Mouse (Mus musculus) C2C12 (cell line): ENCODE results near the gene B3galt4. TPM values are rescaled to one million over a fixed set of nuclear protein-coding genes. Genes with fewer than 3 reads are reported as not detected.
A peak's percentile ranks its signal among the peaks of the same experiment; 100 is the strongest.

Source experiments
- H3K27me3 ChIP-seq: one replicate; pipeline ENCODE4 v1.6.1; 2011; ENCODE audit not compliant: control insufficient read depth, insufficient read depth, insufficient read length
- H3K36me3 ChIP-seq: one replicate; pipeline ENCODE4 v1.6.1; 2011; ENCODE audit not compliant: control insufficient read depth, insufficient read depth
- H3K4me3 ChIP-seq: one replicate; pipeline ENCODE4 v1.5.1; 2011; ENCODE audit warnings: mild to moderate bottlenecking, control low read depth; ENCODE audit not compliant: poor library complexity, insufficient read depth, severe bottlenecking
- H3K79me2 ChIP-seq: one replicate; pipeline ENCODE4 v1.6.1; 2011; ENCODE audit not compliant: control insufficient read depth, insufficient read depth
- H3K79me3 ChIP-seq: one replicate; pipeline ENCODE4 v1.6.1; 2011; ENCODE audit warnings: low read depth, control low read depth
- H3ac ChIP-seq: one replicate; pipeline ENCODE3; 2011; ENCODE audit warnings: low read depth; ENCODE audit not compliant: control insufficient read depth, insufficient read length
- CEBPB ChIP-seq: IDR thresholded peaks from one replicate; pipeline ENCODE4 v1.6.1; 2011; ENCODE audit warnings: low read depth, mild to moderate bottlenecking, control low read depth, moderate library complexity
- CTCF ChIP-seq: IDR thresholded peaks from one replicate; pipeline ENCODE4 v1.5.1; 2011; ENCODE audit not compliant: control insufficient read depth, insufficient read depth, insufficient read length
- FOSL1 ChIP-seq: IDR thresholded peaks from one replicate; pipeline ENCODE4 v1.8.0; 2011; ENCODE audit warnings: mild to moderate bottlenecking, low read length; ENCODE audit not compliant: poor library complexity, insufficient read depth, severe bottlenecking
- MAX ChIP-seq: IDR thresholded peaks from one replicate; pipeline ENCODE4 v1.6.1; 2011; ENCODE audit warnings: mild to moderate bottlenecking, control low read depth
- MYOD1 ChIP-seq: IDR thresholded peaks from one replicate; pipeline ENCODE4 v1.6.1; 2011; ENCODE audit warnings: low read depth; ENCODE audit not compliant: control insufficient read depth, insufficient read length
- MYOG ChIP-seq: IDR thresholded peaks from one replicate; pipeline ENCODE4 v1.6.1; 2011; ENCODE audit not compliant: control insufficient read depth, insufficient read length; ENCODE audit errors: extremely low read depth
- USF1 ChIP-seq: IDR thresholded peaks from one replicate; pipeline ENCODE4 v1.6.1; 2011; ENCODE audit warnings: low read depth, mild to moderate bottlenecking, control low read depth, moderate library complexity
- polyA plus RNA-seq: library from polyadenylated mRNA; unstranded; fragments of >200 nt; fragmentation: generic; extraction: Trizol; gene quantifications from one replicate; pipeline ENCODE4 v1.2.1, GENCODE M21; 2012; ENCODE audit warnings: missing spikeins

The B3galt4 gene
- polyA plus RNA-seq, 1 experiment: 1.5 TPM

- Histone ChIP-seq H3ac (no peak overlapping the region), H3K79me2 (peaks cover 33% of the 10 kb centered on the region), H3K4me3 (no peak overlapping the region), H3K27me3 (no peaks in the 10 kb centered on the region), H3K79me3 (peaks cover 4% of the 10 kb centered on the region), H3K36me3 (peaks cover 2% of the 10 kb centered on the region)
- TF ChIP-seq MYOD1 (no peak), FOSL1 (no peak), MYOG (no peak), MAX (no peak), CEBPB (no peak), CTCF (no peak), USF1 (no peak)
Observed at GRCm38 (mm10) chr17:33932448-33932847, 18.8 kb downstream of the B3galt4 start.

- Histone ChIP-seq H3K79me2 (peaks cover 33% of the 10 kb centered on the region), H3K4me3 (no peak overlapping the region), H3K36me3 (peaks cover 7% of the 10 kb centered on the region), H3ac (no peak overlapping the region), H3K79me3 (peaks cover 4% of the 10 kb centered on the region), H3K27me3 (no peaks in the 10 kb centered on the region)
- TF ChIP-seq MAX: no peak
- no peak for TF ChIP-seq MYOG
- TF ChIP-seq MYOD1: no peak
- TF ChIP-seq USF1: no peak
- TF ChIP-seq CEBPB: no peak
- no peak for TF ChIP-seq FOSL1
- no peak for TF ChIP-seq CTCF
Observed at GRCm38 (mm10) chr17:33931947-33932346, 19.3 kb downstream of the B3galt4 start.

- Histone ChIP-seq H3K79me2 (peaks cover 33% of the 10 kb centered on the region), H3K36me3 (peaks cover 7% of the 10 kb centered on the region), H3K79me3 (peaks cover 4% of the 10 kb centered on the region), H3K4me3 (peak overlapping the region; percentile 6), H3ac (no peak overlapping the region), H3K27me3 (no peaks in the 10 kb centered on the region)
- no peak for TF ChIP-seq USF1
- no peak for TF ChIP-seq MYOG
- TF ChIP-seq MAX: no peak
- no peak for TF ChIP-seq FOSL1
- no peak for TF ChIP-seq CEBPB
- no peak for TF ChIP-seq MYOD1
- TF ChIP-seq CTCF: no peak
Observed at GRCm38 (mm10) chr17:33931159-33931866, 20.0 kb downstream of the B3galt4 start.

- peaks cover 10% of the 10 kb centered on the region for H3K36me3 ChIP-seq
- H3K4me3 ChIP-seq: peak overlapping the region; percentile 75
- TF ChIP-seq CTCF: no peak
- TF ChIP-seq CEBPB: no peak
- no peak for TF ChIP-seq MAX
- TF ChIP-seq USF1: no peak
- no peak for TF ChIP-seq MYOD1
- TF ChIP-seq FOSL1: no peak
- no peak for TF ChIP-seq MYOG
- H3ac ChIP-seq: peak overlapping the region; percentile 76
- peaks cover 4% of the 10 kb centered on the region for H3K79me3 ChIP-seq
- no peaks in the 10 kb centered on the region for H3K27me3 ChIP-seq
- peaks cover 33% of the 10 kb centered on the region for H3K79me2 ChIP-seq
Observed at GRCm38 (mm10) chr17:33930280-33931158, 20.8 kb downstream of the B3galt4 start.
